Mouse (Mus musculus) erythroblast, embryonic 14.5 days (primary cell): ENCODE measurements around the gene Mtap.

Experiments
- GATA1 ChIP-seq: IDR thresholded peaks from 2 replicates; pipeline ENCODE4 v1.6.1; 2012; ENCODE audit warnings: low read length, inconsistent platforms, mixed read lengths
- TAL1 ChIP-seq: IDR thresholded peaks from 3 replicates; pipeline ENCODE4 v1.6.1; 2012; ENCODE audit warnings: low read length, inconsistent platforms, mixed read lengths

- TF ChIP-seq TAL1 (no peak), GATA1 (no peak)
Measured at GRCm38 (mm10) chr4:89105486-89105885, 31.4 kb upstream of the Mtap start.
